Mouse (Mus musculus) cerebellum, adult 2 months (tissue): ENCODE measurements around the gene Syngr4.

Source experiments
- CTCF ChIP-seq: fragments of 200-500 bp; IDR thresholded peaks from 2 replicates; pipeline ENCODE4 v1.5.1; 2011; ENCODE audit warnings: low read depth, mild to moderate bottlenecking, control low read depth, low read length, moderate library complexity, borderline replicate concordance; ENCODE audit not compliant: insufficient read depth
- POLR2A ChIP-seq: fragments of 200-500 bp; IDR thresholded peaks from 2 replicates; pipeline ENCODE4 v1.6.1; 2011; ENCODE audit warnings: low read length, control low read depth, borderline replicate concordance; ENCODE audit not compliant: insufficient read depth

DNA sequence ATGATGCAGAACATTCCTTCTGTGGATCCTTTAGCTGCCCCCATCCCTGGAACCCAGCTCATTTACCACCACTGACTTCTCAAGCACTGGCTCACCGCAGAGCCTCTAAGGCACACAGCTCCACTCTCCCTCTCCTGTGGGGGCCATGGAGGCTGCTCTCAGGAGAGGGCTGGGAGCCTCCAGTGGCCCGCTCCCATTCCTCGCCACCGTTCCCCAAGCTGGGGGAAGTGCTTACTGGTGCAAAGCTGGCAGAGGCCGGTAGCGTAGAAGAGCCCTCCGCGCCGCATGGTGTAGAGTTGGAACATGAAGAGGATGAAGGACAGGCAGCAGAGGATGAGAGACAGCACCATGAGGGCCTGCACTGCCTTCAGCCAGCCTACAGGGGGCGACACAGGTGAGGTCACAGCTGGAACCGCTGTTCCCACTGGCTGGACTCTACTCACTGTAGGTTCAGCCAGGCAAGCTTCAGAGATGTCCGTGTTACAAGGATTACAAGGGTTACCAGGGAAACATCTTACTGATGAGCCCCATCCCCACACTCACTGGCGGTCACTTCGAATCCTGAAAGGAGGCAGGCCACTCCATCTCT is 22.7 kb upstream of the Syngr4 start:
- peak; percentile 36 for TF ChIP-seq CTCF
- TF ChIP-seq POLR2A, result no peak
